Mouse (Mus musculus) intestine, embryonic 15.5 days (tissue): ENCODE results near the gene Atf3. TPM values are rescaled to one million over a fixed set of nuclear protein-coding genes. Genes with fewer than 3 reads are reported as not detected.

Experiments used
- ATAC-seq: fragments of 200-750 bp; cut with Nextera tagmentation; 2 replicates; pipeline ENCODE4 v1.8.0; 2017; ENCODE audit warnings: moderate TSS enrichment, moderate library complexity
- H3K27ac ChIP-seq: fragments of 300-500 bp; sonication (generic); 2 replicates; pipeline ENCODE4 v1.5.1; 2015; ENCODE audit warnings: mild to moderate bottlenecking, inconsistent platforms
- H3K27me3 ChIP-seq: fragments of 300-500 bp; sonication (generic); replicated peaks from 2 replicates; pipeline ENCODE4 v1.6.1; 2015; ENCODE audit warnings: inconsistent platforms
- H3K36me3 ChIP-seq: fragments of 300-500 bp; sonication (generic); 2 replicates; pipeline ENCODE4 v1.6.1; 2015; ENCODE audit warnings: inconsistent platforms
- H3K4me1 ChIP-seq: fragments of 300-500 bp; sonication (generic); replicated peaks from 2 replicates; pipeline ENCODE4 v1.6.1; 2015; ENCODE audit warnings: inconsistent platforms
- H3K4me2 ChIP-seq: fragments of 300-500 bp; sonication (generic); replicated peaks from 2 replicates; pipeline ENCODE4 v1.6.1; 2015; ENCODE audit warnings: mild to moderate bottlenecking, inconsistent platforms
- H3K4me3 ChIP-seq: fragments of 300-500 bp; sonication (generic); replicated peaks from 2 replicates; pipeline ENCODE4 v1.5.1; 2015; ENCODE audit warnings: inconsistent platforms
- H3K9ac ChIP-seq: fragments of 300-500 bp; sonication (generic); 2 replicates; pipeline ENCODE4 v1.6.1; 2015; ENCODE audit warnings: inconsistent platforms
- H3K9me3 ChIP-seq: fragments of 300-500 bp; sonication (generic); 2 replicates; pipeline ENCODE4 v1.6.1; 2016; ENCODE audit warnings: inconsistent platforms
- WGBS: fragments of 180-500 bp; shearing (Covaris S2); methylation state at CpG from one replicate; pipeline ENCODE4 v1.1.7; 2015; 5-methylcytosine and 5-hydroxymethylcytosine counted together
- polyA plus RNA-seq: library from polyadenylated mRNA; unstranded; fragments of >200 nt; fragmentation: Nextera tagmentation; extraction: Ambion mirVana; gene quantifications from 2 replicates; pipeline ENCODE4 v1.2.1, GENCODE M21; 2015

Atf3 gene
- polyA plus RNA-seq, 1 experiment from 2014 or later, result 4.9 TPM

DNA sequence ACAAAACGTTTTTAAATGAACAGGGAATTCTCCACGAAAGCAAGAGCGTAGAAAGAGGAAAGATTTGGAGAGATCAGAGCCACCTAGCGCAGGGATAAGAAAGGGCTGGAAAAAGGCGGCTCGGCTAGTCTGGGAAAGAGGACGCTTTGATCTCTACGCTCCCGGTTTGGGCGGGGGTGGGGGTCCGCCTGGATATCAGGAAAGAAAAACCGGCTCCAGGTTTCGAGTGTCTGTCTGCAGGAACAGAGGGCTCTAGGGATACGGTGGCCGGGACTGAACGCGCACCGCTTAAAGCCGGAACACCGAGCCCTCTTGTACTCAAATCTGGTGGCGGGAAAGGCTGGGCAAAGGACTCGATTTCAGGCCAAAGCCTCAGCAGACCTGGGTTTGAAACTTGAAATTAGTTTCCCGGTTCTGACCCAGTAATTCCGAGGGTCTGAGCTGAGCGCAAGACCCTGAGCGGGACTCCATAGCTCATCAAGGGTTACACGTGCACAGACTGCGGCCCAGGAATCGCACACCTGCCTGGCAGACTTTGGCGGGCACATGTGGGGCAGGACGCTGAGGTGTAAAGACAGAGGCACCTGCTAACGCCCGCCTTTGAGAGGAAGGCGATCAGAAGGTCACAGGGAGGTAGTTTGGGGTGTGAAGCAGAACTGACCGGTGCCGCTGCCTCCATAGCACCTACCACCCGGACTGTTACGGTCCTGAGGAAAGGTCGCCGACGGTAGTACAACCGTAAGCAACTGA lies 33.6 kb downstream of the Atf3 start:
- Histone ChIP-seq H3K4me1 (peaks cover 40% of the 10 kb centered on the region), H3K36me3 (no peaks in the 10 kb centered on the region), H3K9me3 (no peaks in the 10 kb centered on the region), H3K4me2 (peak overlapping the region; percentile 98), H3K27me3 (peaks cover 27% of the 10 kb centered on the region), H3K9ac (peak overlapping the region; percentile 15), H3K27ac (no peak overlapping the region), H3K4me3 (peak overlapping the region; percentile 56)
- no peak for ATAC-seq
- WGBS, result 2% methylated on average over 42 of the region's 42 CpGs

DNA sequence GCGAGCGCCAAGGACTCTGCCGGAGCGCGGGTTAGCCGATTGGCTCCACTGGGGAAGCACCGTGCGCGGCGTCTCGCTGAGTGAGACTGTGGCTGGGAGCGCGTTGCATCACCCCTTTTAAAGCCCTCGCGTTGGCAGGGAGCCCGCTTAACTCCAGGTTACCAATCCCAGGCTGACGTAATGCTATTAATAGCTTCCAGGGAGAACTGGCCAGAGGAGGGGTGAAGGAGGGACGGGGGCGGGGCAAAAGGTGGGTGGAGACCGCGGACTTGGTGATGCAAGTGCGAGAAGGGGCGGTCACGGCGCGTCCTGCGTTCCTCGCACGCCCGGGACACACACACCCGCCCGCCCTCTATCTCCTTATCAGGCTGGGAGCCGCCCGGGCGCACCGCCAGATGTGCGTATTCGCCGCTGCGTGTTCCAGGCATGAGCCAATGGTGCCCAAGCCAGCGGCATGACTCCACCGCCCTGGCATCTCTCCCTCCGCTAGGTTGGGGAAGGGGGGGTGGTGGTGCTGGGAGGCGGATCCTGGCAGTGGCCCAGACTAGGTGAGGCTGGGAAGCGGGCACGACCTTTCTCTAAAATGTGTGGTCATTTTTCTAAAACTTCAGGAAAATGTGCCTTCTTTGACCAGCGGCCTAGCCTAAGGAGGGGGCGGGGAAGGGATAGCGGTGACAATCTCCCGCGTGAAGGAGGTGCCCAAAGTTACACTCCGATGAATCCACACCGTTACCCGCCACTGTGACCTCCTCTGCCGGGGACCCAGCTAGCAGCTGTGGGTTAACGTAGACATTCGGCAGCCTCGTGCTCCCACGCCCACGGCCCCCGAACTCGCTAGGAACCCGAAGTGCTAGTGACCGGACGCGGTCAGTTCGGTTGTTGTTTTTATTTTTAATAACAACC lies 34.4 kb downstream of the Atf3 start:
- peak overlapping the region; percentile 67 for H3K27ac ChIP-seq
- H3K36me3 ChIP-seq, result no peaks in the 10 kb centered on the region
- peaks cover 47% of the 10 kb centered on the region for H3K4me1 ChIP-seq
- H3K4me2 ChIP-seq, result peak overlapping the region; percentile 98
- ATAC-seq, result peak; percentile 90
- H3K27me3 ChIP-seq, result peaks cover 27% of the 10 kb centered on the region
- H3K4me3 ChIP-seq, result peak overlapping the region; percentile 56
- H3K9ac ChIP-seq, result peak overlapping the region; percentile 62
- WGBS, result under 1% methylated on average over 67 of the region's 67 CpGs
- no peaks in the 10 kb centered on the region for H3K9me3 ChIP-seq

DNA sequence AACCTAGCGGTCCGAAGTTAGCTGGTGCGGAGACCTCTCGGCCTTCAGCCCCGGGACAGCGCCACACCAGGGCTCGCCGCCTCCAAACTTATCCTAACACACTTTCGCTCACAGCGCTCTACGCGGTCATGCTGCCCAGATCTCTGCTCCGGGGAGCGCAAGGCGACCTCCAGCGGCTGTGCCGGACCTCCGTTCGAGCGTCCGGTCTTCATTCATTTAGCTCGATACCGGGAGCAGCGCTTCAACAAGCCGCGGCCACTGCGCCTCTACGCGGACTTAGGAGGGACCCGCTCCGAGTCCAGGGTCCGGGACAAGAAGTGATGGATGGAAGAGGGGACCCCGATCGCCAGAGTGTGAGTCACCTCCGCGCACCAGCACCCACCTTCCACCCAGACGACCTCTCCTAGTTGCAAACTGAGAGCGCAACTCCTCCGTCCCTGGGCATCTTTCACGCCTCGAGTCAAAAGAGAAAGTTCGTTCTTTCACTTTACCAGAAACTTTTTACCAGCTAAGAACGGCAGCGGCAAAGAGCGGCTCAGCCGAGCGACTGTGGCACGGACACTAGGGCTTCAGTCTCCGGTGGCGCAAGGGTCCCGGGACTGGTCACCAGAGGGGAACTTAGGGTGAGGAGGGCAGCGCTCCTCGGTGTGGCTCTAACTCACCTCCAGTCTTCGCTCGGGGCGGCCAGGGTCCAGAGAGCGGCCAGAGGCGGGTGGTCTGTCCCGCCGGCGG lies 35.2 kb downstream of the Atf3 start:
- Histone ChIP-seq H3K27me3 (peaks cover 27% of the 10 kb centered on the region), H3K9me3 (no peaks in the 10 kb centered on the region), H3K4me1 (peaks cover 54% of the 10 kb centered on the region), H3K27ac (peak overlapping the region; percentile 67), H3K4me2 (peak overlapping the region; percentile 98), H3K36me3 (no peaks in the 10 kb centered on the region), H3K9ac (peak overlapping the region; percentile 62), H3K4me3 (peak overlapping the region; percentile 56)
- under 1% methylated on average over 61 of the region's 61 CpGs for WGBS
- peak; percentile 9 for ATAC-seq

DNA sequence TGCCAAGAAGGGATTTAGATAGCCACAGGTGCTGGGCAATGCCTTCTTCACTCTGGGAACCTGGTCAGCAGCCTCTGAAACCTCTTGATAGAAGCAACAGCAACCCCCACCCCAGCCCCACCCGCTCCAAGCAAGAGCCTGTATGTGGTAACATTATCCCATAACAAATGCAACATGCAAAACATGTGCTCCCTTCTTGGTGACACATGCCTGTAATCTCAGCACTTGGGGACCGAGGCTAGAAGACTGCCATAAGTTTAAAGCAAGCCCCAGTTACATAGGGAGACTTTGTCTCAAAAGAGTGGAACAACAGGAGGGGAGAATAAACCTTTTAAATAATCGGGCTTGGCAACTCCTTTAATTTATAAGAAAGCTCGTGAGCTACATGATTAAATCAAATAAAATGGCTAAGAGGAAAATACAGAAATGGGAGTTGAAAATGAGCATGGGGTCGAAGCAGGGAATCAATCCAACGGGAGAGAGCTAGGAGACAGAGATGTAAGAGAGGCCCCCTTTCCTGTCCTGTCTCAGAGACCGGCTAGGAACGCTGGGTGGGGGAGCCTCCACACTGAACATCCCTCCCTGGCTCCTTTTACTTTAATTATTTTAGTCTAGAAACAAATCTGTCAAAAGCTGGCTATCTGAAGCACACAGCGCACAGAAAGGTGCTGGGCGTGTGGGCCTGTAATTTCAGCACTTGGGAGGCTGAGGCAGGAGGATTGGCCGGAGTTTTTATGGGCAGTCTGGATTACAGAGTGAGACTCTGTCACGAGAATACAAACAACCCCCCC lies 36.2 kb downstream of the Atf3 start:
- Histone ChIP-seq H3K4me2 (peak overlapping the region; percentile 98), H3K27ac (no peak overlapping the region), H3K9ac (no peak overlapping the region), H3K27me3 (peaks cover 26% of the 10 kb centered on the region), H3K4me3 (peak overlapping the region; percentile 19), H3K4me1 (peaks cover 54% of the 10 kb centered on the region), H3K9me3 (no peaks in the 10 kb centered on the region), H3K36me3 (no peaks in the 10 kb centered on the region)
- no peak for ATAC-seq
- 50% methylated on average over 12 of the region's 12 CpGs for WGBS

DNA sequence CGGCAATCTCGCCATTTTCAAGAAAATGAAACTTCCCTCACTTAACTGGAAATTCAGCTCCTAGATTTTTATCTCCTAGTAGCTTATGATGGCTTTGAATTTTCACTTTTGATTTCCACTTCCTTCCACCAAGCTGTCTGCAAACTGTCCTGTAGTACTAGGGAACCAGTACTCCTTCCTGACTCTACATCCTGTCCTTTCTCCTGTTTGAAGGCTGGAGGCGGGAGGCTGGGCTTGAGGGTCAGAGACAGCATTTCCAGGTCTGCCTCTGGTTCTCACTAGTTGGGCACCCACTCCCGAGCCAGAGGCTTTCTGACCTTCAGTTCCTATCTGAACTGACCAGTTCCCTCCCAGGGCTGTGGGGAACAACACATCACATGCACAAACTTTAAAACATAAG lies 37.4 kb downstream of the Atf3 start:
- no peak overlapping the region for H3K27ac ChIP-seq
- no peaks in the 10 kb centered on the region for H3K9me3 ChIP-seq
- no peak overlapping the region for H3K9ac ChIP-seq
- ATAC-seq, result no peak
- peak overlapping the region; percentile 40 for H3K4me2 ChIP-seq
- 51% methylated on average over 4 of the region's 4 CpGs for WGBS
- no peak overlapping the region for H3K4me3 ChIP-seq
- peaks cover 48% of the 10 kb centered on the region for H3K4me1 ChIP-seq
- peaks cover 14% of the 10 kb centered on the region; the same call in 1 of the 2 replicates for H3K27me3 ChIP-seq
- no peaks in the 10 kb centered on the region for H3K36me3 ChIP-seq

DNA sequence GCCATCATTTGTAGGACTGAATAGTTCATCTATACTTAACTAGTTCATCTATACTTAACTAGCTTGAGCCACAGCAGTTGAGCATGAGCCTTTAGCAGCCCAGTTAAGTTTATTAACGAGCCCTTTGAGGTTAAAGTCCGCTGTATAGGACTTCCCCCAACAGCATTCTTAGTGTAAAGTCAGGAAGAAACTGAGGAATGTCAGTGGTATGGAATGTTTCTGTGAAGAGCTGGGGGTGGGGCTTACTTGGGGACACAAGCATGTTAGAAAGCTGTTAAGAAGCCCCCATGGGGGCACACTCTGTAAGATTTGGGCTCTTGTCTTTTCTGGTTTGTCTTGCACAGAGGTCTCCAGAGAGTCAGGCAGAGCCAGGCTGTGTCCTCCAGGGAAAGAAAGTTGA lies 38.0 kb downstream of the Atf3 start:
- Histone ChIP-seq H3K4me1 (peaks cover 42% of the 10 kb centered on the region), H3K9ac (no peak overlapping the region), H3K36me3 (no peaks in the 10 kb centered on the region), H3K27ac (0 out of 2 replicates have a peak overlapping the region, but pooled peaks have one; percentile 19), H3K9me3 (no peaks in the 10 kb centered on the region), H3K4me2 (peak overlapping the region; percentile 40), H3K4me3 (no peak overlapping the region), H3K27me3 (peaks cover 8% of the 10 kb centered on the region; the same call in 1 of the 2 replicates)
- 18% methylated on average over 2 of the region's 2 CpGs for WGBS
- no peak for ATAC-seq

DNA sequence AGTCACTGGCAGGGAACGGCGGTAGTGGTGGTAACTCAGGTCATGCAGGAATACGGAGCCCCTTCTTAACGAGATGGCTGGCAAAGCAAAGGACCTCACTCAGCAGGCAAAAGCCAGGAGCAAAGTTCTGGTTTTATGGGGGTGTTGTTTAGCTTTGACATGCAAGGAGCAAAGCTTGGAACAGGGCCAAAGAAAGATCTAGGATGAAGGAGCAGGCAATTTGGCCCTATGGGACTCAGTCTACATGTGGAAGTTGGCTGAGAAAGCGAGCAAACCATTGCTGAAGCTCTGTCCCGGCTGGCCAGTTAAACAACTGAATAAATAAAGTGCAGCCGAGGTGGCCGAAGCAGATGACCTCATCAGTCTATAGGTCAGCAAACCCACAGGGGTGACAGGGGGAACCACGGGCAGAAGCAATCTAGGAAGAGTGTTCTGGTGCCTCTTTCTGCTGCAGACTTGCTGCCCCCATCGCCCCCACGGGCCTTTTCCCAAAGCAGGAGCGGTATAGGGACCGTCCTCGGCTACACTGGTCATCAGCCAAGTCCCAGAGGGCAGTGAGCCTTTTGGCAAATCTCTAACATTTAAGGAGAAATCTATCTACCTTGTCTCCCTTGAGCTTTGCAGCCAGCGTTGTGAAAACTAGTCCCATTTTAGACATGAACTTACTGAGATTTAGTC lies 39.2 kb downstream of the Atf3 start:
- Histone ChIP-seq H3K9me3 (no peaks in the 10 kb centered on the region), H3K4me2 (peak overlapping the region; percentile 33), H3K36me3 (no peaks in the 10 kb centered on the region), H3K9ac (peak overlapping the region; percentile 18; the same call in 1 of the 2 replicates), H3K4me3 (no peak overlapping the region), H3K4me1 (peaks cover 33% of the 10 kb centered on the region), H3K27me3 (0 out of 2 replicates have a peak, but pooled peaks cover 2% of the 10 kb centered on the region), H3K27ac (peak overlapping the region; percentile 48; the same call in 1 of the 2 replicates)
- 30% methylated on average over 15 of the region's 15 CpGs for WGBS
- no peak for ATAC-seq

DNA sequence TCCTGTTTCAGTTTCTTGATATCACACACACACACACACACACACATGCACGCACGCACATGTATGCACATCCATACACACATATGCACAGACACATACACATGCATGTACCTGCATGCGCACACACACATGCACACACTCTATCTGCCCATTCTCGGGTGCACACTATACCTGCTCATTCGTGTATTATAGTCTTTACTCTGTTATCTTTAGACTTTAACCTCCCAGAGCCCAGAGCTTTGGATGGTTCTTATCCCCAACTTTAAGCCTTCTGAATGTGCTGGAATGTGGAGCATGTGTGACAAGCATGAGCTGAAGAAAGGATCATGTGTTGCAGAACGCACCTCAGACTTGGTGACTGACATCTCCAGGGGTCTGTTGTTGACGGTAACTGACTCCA lies 41.0 kb downstream of the Atf3 start:
- Histone ChIP-seq H3K4me1 (peaks cover 30% of the 10 kb centered on the region), H3K4me3 (no peak overlapping the region), H3K27me3 (0 out of 2 replicates have a peak, but pooled peaks cover 2% of the 10 kb centered on the region), H3K9ac (no peak overlapping the region), H3K9me3 (no peaks in the 10 kb centered on the region), H3K27ac (no peak overlapping the region), H3K4me2 (no peak overlapping the region), H3K36me3 (no peaks in the 10 kb centered on the region)
- ATAC-seq, result peak; percentile 62
- 61% methylated on average over 7 of the region's 7 CpGs for WGBS

DNA sequence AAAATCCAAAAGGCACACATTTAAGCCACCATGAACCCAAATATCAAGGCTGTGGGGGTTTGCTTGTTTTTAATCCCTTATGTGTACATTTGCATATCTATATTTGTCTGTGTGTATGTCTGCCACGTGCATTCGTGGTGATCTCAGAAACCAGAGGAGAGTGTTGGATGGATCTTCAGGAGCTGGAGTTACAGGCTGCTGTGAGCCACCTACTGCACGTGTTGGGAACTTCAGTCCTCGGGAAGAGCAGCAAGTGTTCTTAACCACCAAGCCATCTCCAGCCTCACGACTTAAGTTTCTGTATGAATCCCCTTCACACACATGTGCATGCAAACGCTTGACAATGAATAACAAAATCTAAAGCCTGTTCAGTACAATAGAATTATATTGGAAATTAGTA lies 45.4 kb downstream of the Atf3 start:
- no peaks in the 10 kb centered on the region for H3K27me3 ChIP-seq
- no peaks in the 10 kb centered on the region for H3K9me3 ChIP-seq
- H3K36me3 ChIP-seq, result no peaks in the 10 kb centered on the region
- 12% methylated on average over 6 of the region's 6 CpGs for WGBS
- H3K4me3 ChIP-seq, result no peak overlapping the region
- no peak overlapping the region for H3K9ac ChIP-seq
- no peak overlapping the region for H3K27ac ChIP-seq
- no peak overlapping the region for H3K4me2 ChIP-seq
- H3K4me1 ChIP-seq, result no peaks in the 10 kb centered on the region
- ATAC-seq, result no peak

DNA sequence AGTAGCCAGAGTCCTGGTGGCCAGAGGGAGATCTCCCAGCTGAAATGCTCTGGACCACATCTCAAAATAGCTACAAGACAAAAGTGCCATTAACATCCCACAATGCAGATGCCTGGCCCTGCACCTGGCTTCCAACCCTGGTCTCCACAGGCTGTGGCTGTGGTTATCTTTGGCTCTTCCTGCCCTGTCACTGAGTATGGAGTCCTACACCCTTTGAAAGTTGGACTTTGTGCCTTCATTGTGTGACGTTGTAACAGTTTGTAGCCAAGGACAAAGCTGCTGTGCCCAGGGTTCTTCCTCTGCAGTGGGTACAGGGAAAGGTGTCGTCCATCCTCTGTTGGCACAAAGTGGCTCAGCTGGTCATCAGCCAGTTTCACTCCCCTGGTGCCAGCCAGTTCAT lies 47.4 kb downstream of the Atf3 start:
- H3K4me2 ChIP-seq, result no peak overlapping the region
- no peak overlapping the region for H3K27ac ChIP-seq
- no peaks in the 10 kb centered on the region for H3K4me1 ChIP-seq
- no peaks in the 10 kb centered on the region for H3K27me3 ChIP-seq
- H3K36me3 ChIP-seq, result no peaks in the 10 kb centered on the region
- no peak overlapping the region for H3K9ac ChIP-seq
- WGBS, result 75% methylated on average over 2 of the region's 2 CpGs
- no peak for ATAC-seq
- H3K4me3 ChIP-seq, result no peak overlapping the region
- no peaks in the 10 kb centered on the region for H3K9me3 ChIP-seq

DNA sequence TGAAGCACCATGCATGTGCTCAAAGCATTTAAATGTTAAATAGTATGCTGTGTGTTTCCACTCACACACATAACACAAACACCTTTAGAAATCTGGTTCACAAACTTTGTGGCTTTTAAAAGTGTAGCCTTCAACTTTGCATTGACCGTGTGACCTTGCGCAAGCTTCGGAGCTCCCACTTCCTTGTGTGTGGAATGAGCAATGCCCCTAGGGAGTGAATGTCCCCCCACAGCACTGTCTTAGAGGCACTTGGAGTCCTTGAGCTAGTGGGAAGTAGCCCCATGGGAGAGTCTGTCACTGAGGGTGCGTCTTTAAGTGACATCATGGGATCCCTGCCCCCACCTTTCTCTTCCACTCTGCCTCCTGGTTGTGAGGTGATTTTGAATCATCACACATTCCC lies 51.6 kb downstream of the Atf3 start:
- Histone ChIP-seq H3K27ac (no peak overlapping the region), H3K36me3 (no peaks in the 10 kb centered on the region), H3K4me3 (no peak overlapping the region), H3K27me3 (no peaks in the 10 kb centered on the region), H3K4me2 (no peak overlapping the region), H3K9ac (no peak overlapping the region), H3K4me1 (no peaks in the 10 kb centered on the region), H3K9me3 (no peaks in the 10 kb centered on the region)
- 0 out of 2 replicates have a peak, but pooled peaks have one; percentile 43 for ATAC-seq
- 69% methylated on average over 4 of the region's 4 CpGs for WGBS
